Mouse (Mus musculus): ENCODE data around the gene Txndc5.

- TF ChIP-seq POLR2A (IDR thresholded peaks at IDR 0.05; ENCODE audit: borderline replicate concordance, extremely low read depth, insufficient read depth, insufficient read length, poor library complexity, severe bottlenecking), result no peak
- no peak for TF ChIP-seq CTCF (IDR thresholded peaks at IDR 0.05; ENCODE audit: borderline replicate concordance, extremely low read depth, insufficient read depth, insufficient read length)
These were observed 16.3 kb upstream of the Txndc5 start for GRCm38 (mm10) chr13:38544769-38545445.

All from brain, embryonic 14.5 days (tissue).